Mouse (Mus musculus) layer of hippocampus, adult 11-12 months (tissue): ENCODE results near the gene AC109138.7.

Source experiments
- DNase-seq: peaks from one replicate; pipeline ENCODE4 v3.0.0; 2022; ENCODE audit warnings: low spot score

The AC109138.7 gene

GRCm38 (mm10) chr19:4255583-4256162 is 41.5 kb downstream of the AC109138.7 start:
- DNase-seq, result no peak

- peak; percentile 96 for DNase-seq
Observed at GRCm38 (mm10) chr19:4257216-4257896, 43.2 kb downstream of the AC109138.7 start.

GRCm38 (mm10) chr19:4257897-4258252 is 43.7 kb downstream of the AC109138.7 start:
- no peak for DNase-seq

- DNase-seq, result no peak
Observed at GRCm38 (mm10) chr19:4261038-4261698, 47.0 kb downstream of the AC109138.7 start.

- DNase-seq, result no peak
Observed at GRCm38 (mm10) chr19:4262756-4263155, 48.6 kb downstream of the AC109138.7 start.

- no peak for DNase-seq
Observed at GRCm38 (mm10) chr19:4263702-4264101, 49.5 kb downstream of the AC109138.7 start.

- DNase-seq, result no peak
Observed at GRCm38 (mm10) chr19:4264171-4264780, 50.1 kb downstream of the AC109138.7 start.

- no peak for DNase-seq
Observed at GRCm38 (mm10) chr19:4265956-4266355, 51.8 kb downstream of the AC109138.7 start.

- peak; percentile 73 for DNase-seq
Observed at GRCm38 (mm10) chr19:4268566-4269361, 54.6 kb downstream of the AC109138.7 start, which contains the start of gene Ssh3. Ssh3 (minus strand) TSS chr19:4269180.

GRCm38 (mm10) chr19:4270187-4270586 is 56.0 kb downstream of the AC109138.7 start:
- no peak for DNase-seq

- DNase-seq, result no peak
Observed at GRCm38 (mm10) chr19:4270972-4271371, 56.8 kb downstream of the AC109138.7 start.

GRCm38 (mm10) chr19:4279487-4279886 is 65.3 kb downstream of the AC109138.7 start:
- DNase-seq, result no peak

- no peak for DNase-seq
Observed at GRCm38 (mm10) chr19:4280425-4280824, 66.3 kb downstream of the AC109138.7 start.
